Mouse (Mus musculus): ENCODE results near the gene St6galnac3. TPM values are rescaled to one million over a fixed set of nuclear protein-coding genes. Genes with fewer than 3 reads are reported as not detected.
A peak's percentile ranks its signal among the peaks of the same experiment; 100 is the strongest.

Gene St6galnac3
- total and polyA plus RNA-seq, 2 experiments from 2014 or later: 6.9 to 11.9 TPM

DNA sequence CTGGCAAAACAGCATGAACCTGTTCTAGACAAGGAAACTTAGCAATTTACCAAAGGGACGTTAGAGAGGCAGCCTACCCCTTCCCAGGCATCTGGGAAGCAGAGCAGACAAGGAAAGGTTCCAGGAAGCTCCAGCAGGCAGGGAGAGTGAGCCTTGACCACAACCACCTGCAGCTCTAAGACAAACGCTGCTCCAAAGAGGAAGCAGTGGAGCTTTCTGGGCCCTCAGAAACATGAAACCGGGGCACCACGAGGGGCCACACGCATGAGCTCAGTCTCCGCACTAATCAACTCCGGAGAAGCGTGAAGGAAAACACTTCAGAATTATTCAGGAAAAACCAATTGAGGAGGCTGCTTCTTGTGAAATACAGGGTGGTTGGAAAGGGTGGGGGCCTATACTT is 108.1 kb downstream of the St6galnac3 start:
- no peak for TF ChIP-seq CTCF (IDR thresholded peaks at IDR 0.05)
- no peak overlapping the region for H3K9ac ChIP-seq (replicated peaks; ENCODE audit: low read length, poor library complexity, severe bottlenecking)
- no peak overlapping the region for H3K4me3 ChIP-seq (ENCODE audit: low read depth, low read length)
- no peak overlapping the region for H3K27ac ChIP-seq (ENCODE audit: low read depth, low read length)
- no peaks in the 10 kb centered on the region for H3K36me3 ChIP-seq (ENCODE audit: insufficient read depth, low read length)
- H3K4me1 ChIP-seq (ENCODE audit: insufficient read depth, low read length): 0 out of 2 replicates have a peak, but pooled peaks cover 5% of the 10 kb centered on the region
- ATAC-seq (ENCODE audit: low FRiP score) (no peak), DNase-seq (ENCODE audit: low spot score) (no peak)
- 40% methylated on average over 8 of the region's 8 CpGs for WGBS
- H3K9me3 ChIP-seq (ENCODE audit: low read length): no peaks in the 10 kb centered on the region
- no peak overlapping the region for H3K4me2 ChIP-seq (ENCODE audit: low read depth, low read length, poor library complexity, severe bottlenecking)
- H3K27me3 ChIP-seq (ENCODE audit: insufficient read depth, low read length): no peaks in the 10 kb centered on the region

DNA sequence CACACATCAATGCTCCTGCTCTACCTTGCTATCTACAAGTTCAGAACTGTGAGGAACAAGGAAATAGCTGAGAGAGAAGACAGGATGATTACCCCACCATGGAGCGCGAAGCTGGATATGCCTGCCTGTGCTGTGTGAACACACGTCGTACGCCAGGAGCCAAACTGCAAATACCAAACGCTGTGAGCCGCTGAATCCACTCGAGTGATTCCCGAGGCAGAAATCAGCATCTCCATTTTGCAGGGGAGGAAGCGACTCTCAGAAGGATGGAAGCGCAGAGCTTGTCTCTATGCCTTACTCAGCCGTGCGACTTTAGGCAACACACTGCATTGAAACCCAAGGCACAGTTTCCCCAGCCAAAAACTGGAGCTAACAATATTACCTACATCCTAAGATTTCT is 114.7 kb downstream of the St6galnac3 start:
- H3K9me3 ChIP-seq (ENCODE audit: low read length): no peaks in the 10 kb centered on the region
- 68% methylated on average over 13 of the region's 13 CpGs for WGBS
- no peak for DNase-seq (ENCODE audit: low spot score)
- no peak overlapping the region for H3K27ac ChIP-seq (ENCODE audit: low read depth, low read length)
- H3K36me3 ChIP-seq (ENCODE audit: insufficient read depth, low read length): no peaks in the 10 kb centered on the region
- ATAC-seq (ENCODE audit: low FRiP score): no peak
- no peak overlapping the region for H3K4me3 ChIP-seq (ENCODE audit: low read depth, low read length)
- H3K9ac ChIP-seq (replicated peaks; ENCODE audit: low read length, poor library complexity, severe bottlenecking): no peak overlapping the region
- no peaks in the 10 kb centered on the region for H3K27me3 ChIP-seq (ENCODE audit: insufficient read depth, low read length)
- H3K4me2 ChIP-seq (ENCODE audit: low read depth, low read length, poor library complexity, severe bottlenecking): no peak overlapping the region
- TF ChIP-seq CTCF (IDR thresholded peaks at IDR 0.05): no peak
- 0 out of 2 replicates have a peak, but pooled peaks cover 2% of the 10 kb centered on the region for H3K4me1 ChIP-seq (ENCODE audit: insufficient read depth, low read length)

DNA sequence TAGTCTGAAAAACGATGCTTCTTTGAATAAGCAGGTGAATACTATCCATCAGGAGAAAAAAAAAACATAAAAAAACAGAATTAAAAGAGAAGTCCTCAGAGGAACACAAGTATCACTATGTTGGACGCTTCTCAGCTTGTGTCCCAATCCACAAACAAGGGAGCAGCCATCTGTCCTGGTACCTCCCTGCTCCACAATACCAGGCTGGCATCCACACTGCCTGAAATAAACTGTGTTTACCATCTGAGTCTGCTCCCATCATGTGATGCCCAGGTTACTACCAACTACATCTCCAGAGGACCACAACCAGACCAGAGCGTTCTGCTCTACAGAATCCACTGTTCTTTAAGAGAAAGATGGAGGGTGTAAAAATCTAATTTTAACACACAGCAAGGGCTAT is 118.6 kb downstream of the St6galnac3 start:
- Histone ChIP-seq H3K36me3 (ENCODE audit: insufficient read depth, low read length) (no peaks in the 10 kb centered on the region), H3K9me3 (ENCODE audit: low read length) (no peaks in the 10 kb centered on the region), H3K27ac (ENCODE audit: low read depth, low read length) (no peak overlapping the region), H3K4me1 (ENCODE audit: insufficient read depth, low read length) (0 out of 2 replicates have a peak, but pooled peaks cover 2% of the 10 kb centered on the region), H3K27me3 (ENCODE audit: insufficient read depth, low read length) (no peaks in the 10 kb centered on the region), H3K4me2 (ENCODE audit: low read depth, low read length, poor library complexity, severe bottlenecking) (no peak overlapping the region), H3K9ac (replicated peaks; ENCODE audit: low read length, poor library complexity, severe bottlenecking) (no peak overlapping the region), H3K4me3 (ENCODE audit: low read depth, low read length) (no peak overlapping the region)
- ATAC-seq (ENCODE audit: low FRiP score): no peak
- no peak for DNase-seq (ENCODE audit: low spot score)
- WGBS: 65% methylated on average over 3 of the region's 3 CpGs
- no peak for TF ChIP-seq CTCF (IDR thresholded peaks at IDR 0.05)

DNA sequence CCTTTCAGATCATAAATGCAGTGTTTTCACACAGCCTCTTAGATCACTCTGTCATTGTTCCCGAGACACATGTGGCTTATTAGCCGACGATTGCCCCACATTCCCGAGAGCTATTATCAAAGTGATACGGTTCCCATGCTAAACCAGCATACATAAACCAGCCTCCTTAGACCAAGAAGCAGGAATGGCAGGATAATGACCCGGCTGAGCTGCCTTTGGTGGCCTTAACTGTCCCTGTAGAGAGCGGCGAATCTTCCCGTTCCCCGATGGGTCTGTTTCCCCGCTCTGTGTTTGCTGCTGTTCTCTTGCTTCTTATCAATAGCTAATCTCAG is 119.2 kb downstream of the St6galnac3 start:
- 0 out of 2 replicates have a peak, but pooled peaks cover 2% of the 10 kb centered on the region for H3K4me1 ChIP-seq (ENCODE audit: insufficient read depth, low read length)
- no peaks in the 10 kb centered on the region for H3K27me3 ChIP-seq (ENCODE audit: insufficient read depth, low read length)
- no peak overlapping the region for H3K27ac ChIP-seq (ENCODE audit: low read depth, low read length)
- DNase-seq (ENCODE audit: low spot score) (no peak), ATAC-seq (ENCODE audit: low FRiP score) (no peak)
- H3K36me3 ChIP-seq (ENCODE audit: insufficient read depth, low read length): no peaks in the 10 kb centered on the region
- no peak overlapping the region for H3K4me3 ChIP-seq (ENCODE audit: low read depth, low read length)
- H3K4me2 ChIP-seq (ENCODE audit: low read depth, low read length, poor library complexity, severe bottlenecking): 0 out of 2 replicates have a peak overlapping the region, but pooled peaks have one; percentile 15
- no peak for TF ChIP-seq CTCF (IDR thresholded peaks at IDR 0.05)
- 27% methylated on average over 11 of the region's 11 CpGs for WGBS
- no peak overlapping the region for H3K9ac ChIP-seq (replicated peaks; ENCODE audit: low read length, poor library complexity, severe bottlenecking)
- H3K9me3 ChIP-seq (ENCODE audit: low read length): no peaks in the 10 kb centered on the region

DNA sequence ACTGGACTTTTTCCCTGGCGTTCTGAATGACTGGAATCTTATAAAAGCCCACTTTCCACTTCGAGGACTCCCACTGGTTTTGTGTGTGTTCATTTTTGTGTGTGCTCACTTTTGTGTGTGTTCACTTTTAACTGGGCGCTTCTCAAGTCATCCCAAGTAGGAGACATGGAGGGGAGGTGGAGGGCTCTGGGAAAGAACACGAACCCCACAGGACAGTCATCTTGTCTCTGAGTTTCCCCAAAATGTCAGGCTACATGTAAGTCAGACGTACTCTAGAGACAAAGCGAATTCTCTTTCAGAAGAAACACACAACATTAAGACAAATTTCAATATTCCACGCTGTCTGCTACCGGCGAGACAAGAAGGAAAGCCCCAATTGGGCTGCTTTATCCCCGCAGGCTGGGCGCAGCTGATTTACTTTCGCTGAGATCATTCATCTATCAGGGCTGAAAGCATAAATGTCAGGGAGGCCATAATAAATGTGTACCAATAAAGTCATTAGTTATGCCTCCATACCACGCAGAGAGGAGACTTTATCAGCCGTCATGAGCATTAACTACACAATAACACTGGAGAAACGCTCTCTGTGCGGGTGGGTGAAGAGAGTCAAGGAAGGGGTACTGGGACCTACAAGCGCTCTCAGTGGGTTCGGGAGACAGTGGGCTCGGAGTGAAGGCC is 119.7 kb downstream of the St6galnac3 start:
- 45% methylated on average over 19 of the region's 19 CpGs for WGBS
- no peak overlapping the region for H3K4me3 ChIP-seq (ENCODE audit: low read depth, low read length)
- no peaks in the 10 kb centered on the region for H3K27me3 ChIP-seq (ENCODE audit: insufficient read depth, low read length)
- ATAC-seq (ENCODE audit: low FRiP score) (no peak), DNase-seq (ENCODE audit: low spot score) (peak; percentile 41)
- H3K36me3 ChIP-seq (ENCODE audit: insufficient read depth, low read length): no peaks in the 10 kb centered on the region
- no peak overlapping the region for H3K9ac ChIP-seq (replicated peaks; ENCODE audit: low read length, poor library complexity, severe bottlenecking)
- no peaks in the 10 kb centered on the region for H3K9me3 ChIP-seq (ENCODE audit: low read length)
- no peak overlapping the region for H3K27ac ChIP-seq (ENCODE audit: low read depth, low read length)
- no peaks in the 10 kb centered on the region for H3K4me1 ChIP-seq (ENCODE audit: insufficient read depth, low read length)
- no peak for TF ChIP-seq CTCF (IDR thresholded peaks at IDR 0.05)
- 0 out of 2 replicates have a peak overlapping the region, but pooled peaks have one; percentile 15 for H3K4me2 ChIP-seq (ENCODE audit: low read depth, low read length, poor library complexity, severe bottlenecking)

DNA sequence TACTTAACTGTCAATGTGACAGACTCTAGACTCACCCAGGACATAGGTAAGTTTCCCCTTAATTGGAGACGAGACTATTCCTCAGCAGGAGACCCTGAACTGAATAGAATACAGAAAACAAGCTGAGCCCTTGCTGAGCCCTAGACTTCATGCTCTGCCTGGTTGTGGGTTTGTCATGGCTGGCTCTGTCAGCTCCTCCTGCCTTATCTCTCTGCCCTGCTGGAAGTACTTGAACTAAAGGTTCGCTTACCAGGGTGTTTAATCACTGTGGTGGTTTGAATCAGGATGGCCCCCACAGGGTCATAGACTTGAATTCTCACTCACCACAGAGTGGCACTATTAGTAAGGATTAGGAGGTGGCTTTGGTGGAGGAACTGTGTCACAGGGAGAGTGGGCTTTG is 125.8 kb downstream of the St6galnac3 start:
- WGBS: 78% methylated on average over 2 of the region's 2 CpGs
- TF ChIP-seq CTCF (IDR thresholded peaks at IDR 0.05): no peak
- ATAC-seq (ENCODE audit: low FRiP score): no peak

More for the DNA sequence above, 125.8 kb downstream of the St6galnac3 start:
- H3K27me3 ChIP-seq (ENCODE audit: insufficient read depth, low read length): no peaks in the 10 kb centered on the region
- no peak overlapping the region for H3K9ac ChIP-seq (replicated peaks; ENCODE audit: low read length, poor library complexity, severe bottlenecking)
- DNase-seq (ENCODE audit: low spot score): no peak
- H3K4me2 ChIP-seq (ENCODE audit: low read depth, low read length, poor library complexity, severe bottlenecking): no peak overlapping the region
- H3K9me3 ChIP-seq (ENCODE audit: low read length): no peaks in the 10 kb centered on the region
- H3K27ac ChIP-seq (ENCODE audit: low read depth, low read length): no peak overlapping the region
- no peaks in the 10 kb centered on the region for H3K36me3 ChIP-seq (ENCODE audit: insufficient read depth, low read length)
- no peaks in the 10 kb centered on the region for H3K4me1 ChIP-seq (ENCODE audit: insufficient read depth, low read length)
- H3K4me3 ChIP-seq (ENCODE audit: low read depth, low read length): no peak overlapping the region

Measured in midbrain, postnatal 0 days (tissue).